Mouse (Mus musculus) E14TG2a.4 (cell line): ENCODE results near the gene Dnajc22.

Experiments
- H3K27me3 ChIP-seq: 2 replicates; pipeline ENCODE4 v1.6.1; 2014; ENCODE audit warnings: low read length, control low read depth; ENCODE audit not compliant: insufficient read depth
- H3K36me3 ChIP-seq: 2 replicates; pipeline ENCODE4 v1.6.1; 2014; ENCODE audit warnings: low read length, control low read depth; ENCODE audit not compliant: insufficient read depth
- H3K4me1 ChIP-seq: replicated peaks from 2 replicates; pipeline ENCODE4 v1.6.1; 2014; ENCODE audit warnings: low read depth, low read length, control low read depth
- H3K4me3 ChIP-seq: replicated peaks from 2 replicates; pipeline ENCODE4 v1.5.1; 2014; ENCODE audit warnings: mild to moderate bottlenecking, low read length
- H3K9me3 ChIP-seq: 2 replicates; pipeline ENCODE4 v1.6.1; 2014; ENCODE audit warnings: low read length, control low read depth
- CTCF ChIP-seq: conservative IDR thresholded peaks from 2 replicates; pipeline ENCODE4 v1.5.1; 2014; ENCODE audit warnings: low read length
- NANOG ChIP-seq: IDR thresholded peaks from 2 replicates; pipeline ENCODE4 v1.6.1; 2014; ENCODE audit warnings: borderline replicate concordance, low read length, mixed read lengths
- POU5F1 ChIP-seq: IDR thresholded peaks from 2 replicates; pipeline ENCODE4 v1.6.1; 2014; ENCODE audit warnings: low read length, borderline replicate concordance

Dnajc22 gene

DNA sequence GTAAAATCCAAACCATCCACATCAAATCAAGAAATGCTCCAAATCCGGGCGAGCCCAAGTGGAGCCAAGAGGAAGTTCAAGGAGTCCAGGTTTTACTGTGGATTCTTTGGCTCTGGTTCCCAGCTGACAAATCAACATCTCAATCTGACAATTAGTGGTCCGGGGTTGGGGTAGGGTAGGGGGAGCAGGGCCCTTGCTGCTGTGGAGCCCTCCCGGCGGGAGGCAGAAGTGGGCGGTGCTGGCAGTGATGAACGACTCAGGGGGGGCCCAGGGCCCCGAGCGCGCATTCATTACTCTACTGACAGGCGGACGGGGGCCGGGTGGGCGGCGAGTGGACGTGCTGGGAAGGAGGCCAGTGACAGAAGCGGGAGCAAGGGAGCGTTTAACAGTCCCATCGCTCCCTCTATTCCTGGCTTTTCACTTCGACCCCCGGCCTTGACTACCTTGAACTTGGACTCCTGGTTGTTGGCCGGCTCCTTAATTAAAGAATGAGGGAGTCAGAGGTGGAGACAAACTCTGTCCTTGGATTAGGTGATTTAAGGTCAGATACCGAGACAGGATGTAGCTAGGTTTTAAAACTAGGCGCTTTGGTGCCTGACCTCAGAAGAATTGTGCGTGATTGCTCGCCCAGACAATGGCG lies 1.8 kb downstream of the Dnajc22 start:
- Histone ChIP-seq H3K36me3 (no peaks in the 10 kb centered on the region), H3K27me3 (peaks cover 88% of the 10 kb centered on the region), H3K4me3 (peak overlapping the region; percentile 45), H3K4me1 (peaks cover 71% of the 10 kb centered on the region), H3K9me3 (0 out of 2 replicates have a peak, but pooled peaks cover 3% of the 10 kb centered on the region)
- TF ChIP-seq NANOG (no peak), CTCF (no peak), POU5F1 (no peak)

DNA sequence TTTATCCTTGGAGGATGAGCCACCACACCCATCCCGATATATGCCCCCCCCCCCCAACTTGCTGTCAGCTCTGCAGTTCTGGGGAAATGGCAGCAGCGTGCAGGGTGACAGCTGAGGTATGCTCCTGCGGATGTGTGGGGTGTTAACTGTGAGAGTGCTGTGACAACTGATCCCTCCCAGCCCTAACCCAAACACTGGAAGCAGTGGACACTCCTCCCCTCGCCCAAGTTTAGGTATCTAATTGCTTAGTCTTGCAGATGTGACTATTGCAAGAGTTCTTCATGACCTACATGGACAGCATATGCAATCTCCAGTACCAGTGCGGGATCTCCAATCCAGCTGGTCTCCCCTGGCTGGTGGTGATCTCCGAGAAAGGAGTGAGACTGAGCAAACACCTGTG lies 2.4 kb downstream of the Dnajc22 start:
- peak overlapping the region; percentile 45; the same call in 1 of the 2 replicates for H3K4me3 ChIP-seq
- no peak for TF ChIP-seq CTCF
- no peaks in the 10 kb centered on the region for H3K36me3 ChIP-seq
- peaks cover 82% of the 10 kb centered on the region for H3K27me3 ChIP-seq
- peaks cover 77% of the 10 kb centered on the region for H3K4me1 ChIP-seq
- 0 out of 2 replicates have a peak, but pooled peaks cover 3% of the 10 kb centered on the region for H3K9me3 ChIP-seq

DNA sequence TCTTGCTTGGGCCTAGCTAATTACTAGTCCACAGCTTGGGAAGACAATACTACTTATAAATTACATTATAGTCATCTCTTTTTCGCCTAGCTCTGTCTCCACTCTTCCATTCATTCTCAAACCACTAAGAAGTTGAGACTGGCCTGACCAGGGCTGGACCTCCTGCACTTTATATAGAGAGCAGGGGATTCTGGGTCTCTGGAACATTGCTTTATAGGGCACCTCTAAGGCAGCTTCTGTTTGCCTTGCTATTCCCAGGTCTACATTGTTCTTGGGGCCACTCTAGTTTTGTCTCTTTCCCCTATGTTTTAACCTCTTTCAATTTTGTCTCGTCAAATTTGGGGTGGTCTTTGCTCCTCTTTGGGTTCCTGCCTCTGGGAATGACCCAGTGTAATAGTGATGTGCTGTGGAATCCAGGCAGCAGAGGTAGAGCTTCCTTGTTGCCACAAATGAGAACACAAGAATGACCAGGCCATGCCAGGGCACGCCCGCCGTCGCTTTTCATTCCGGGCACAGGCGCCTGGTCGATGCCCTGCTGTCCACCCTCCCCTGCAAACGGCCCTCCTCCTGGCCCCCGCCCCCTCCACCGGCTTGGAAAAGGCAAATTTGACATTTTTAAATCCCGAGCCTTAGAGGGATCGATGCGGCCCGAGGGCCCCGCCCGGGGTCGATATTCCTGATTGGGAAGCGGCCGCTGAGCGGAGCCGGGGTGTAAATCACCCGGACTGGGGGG lies 3.3 kb downstream of the Dnajc22 start:
- Histone ChIP-seq H3K27me3 (peaks cover 74% of the 10 kb centered on the region), H3K4me3 (peak overlapping the region; percentile 57), H3K4me1 (peaks cover 82% of the 10 kb centered on the region), H3K36me3 (0 out of 2 replicates have a peak, but pooled peaks cover 2% of the 10 kb centered on the region), H3K9me3 (0 out of 2 replicates have a peak, but pooled peaks cover 3% of the 10 kb centered on the region)
- TF ChIP-seq POU5F1 (no peak), NANOG (no peak), CTCF (no peak)

DNA sequence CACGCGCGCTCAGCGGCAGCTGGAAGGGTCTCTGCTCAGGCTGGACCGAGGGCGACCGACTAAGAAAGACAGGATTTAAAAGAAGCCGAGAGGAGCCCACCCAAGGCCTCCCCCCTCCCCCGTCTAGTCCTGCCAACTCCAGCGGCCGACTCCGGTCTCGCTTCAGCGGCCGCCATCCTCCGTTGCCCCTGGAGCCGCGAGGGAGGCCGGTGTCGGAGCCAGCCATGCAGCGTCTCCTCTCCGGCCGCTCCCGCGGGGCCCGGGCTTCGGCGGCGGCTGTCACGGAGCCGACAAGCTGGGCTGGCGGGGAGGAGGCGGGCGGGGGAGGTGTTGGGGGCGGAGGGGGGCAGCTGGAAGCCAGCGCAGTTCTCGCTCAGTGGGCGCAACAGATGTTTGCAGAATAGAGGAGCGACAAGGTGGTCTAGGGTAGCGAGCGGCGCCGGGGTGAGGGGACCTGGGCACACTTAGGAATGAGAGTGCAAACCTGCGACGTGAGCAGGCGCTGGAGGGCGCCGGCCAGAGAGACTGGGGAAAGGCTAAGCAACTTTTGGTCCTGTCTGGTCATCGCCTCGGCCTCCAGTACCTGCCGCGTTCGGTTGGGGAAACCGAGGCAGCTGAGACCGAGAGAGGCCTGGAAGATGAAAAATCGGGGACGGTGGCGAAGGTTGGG lies 4.0 kb downstream of the Dnajc22 start:
- H3K4me1 ChIP-seq: peaks cover 83% of the 10 kb centered on the region
- no peaks in the 10 kb centered on the region for H3K9me3 ChIP-seq
- peaks cover 72% of the 10 kb centered on the region for H3K27me3 ChIP-seq
- H3K4me3 ChIP-seq: peak overlapping the region; percentile 57
- TF ChIP-seq CTCF: no peak
- TF ChIP-seq POU5F1: no peak
- no peak for TF ChIP-seq NANOG
- 0 out of 2 replicates have a peak, but pooled peaks cover 4% of the 10 kb centered on the region for H3K36me3 ChIP-seq

DNA sequence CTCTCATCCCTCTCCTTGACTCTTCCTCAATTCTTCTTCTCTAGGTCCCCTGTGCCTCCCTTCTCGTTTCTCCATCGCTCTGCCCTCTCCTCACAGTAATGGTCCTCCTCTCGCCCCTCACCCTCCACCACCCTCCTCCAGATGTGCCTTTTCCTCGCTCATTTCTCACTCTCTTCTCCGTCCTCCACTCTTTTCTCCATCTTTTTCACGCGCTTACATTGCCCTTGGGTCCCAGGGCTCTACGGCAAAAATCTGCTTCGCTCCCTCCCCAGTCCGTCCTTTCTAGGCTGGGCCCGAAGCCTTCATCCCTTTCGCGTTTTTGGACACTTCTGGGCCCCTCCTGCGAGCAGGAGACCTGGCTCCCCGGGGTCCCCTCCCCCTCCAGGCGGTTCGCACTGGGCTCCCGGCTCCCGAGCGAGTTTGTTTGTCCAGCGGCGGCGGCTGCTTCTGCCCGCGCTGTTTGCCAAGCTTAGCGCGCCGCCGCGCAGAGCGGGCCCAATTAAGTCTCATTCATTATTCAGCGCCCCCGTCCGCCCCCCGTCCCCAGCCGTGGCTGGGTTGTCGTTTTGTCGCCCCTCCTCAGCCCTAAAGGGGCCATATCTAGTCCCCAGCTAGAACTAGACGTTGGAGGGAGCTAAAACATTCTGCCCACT lies 5.0 kb downstream of the Dnajc22 start:
- Histone ChIP-seq H3K4me3 (peak overlapping the region; percentile 71), H3K27me3 (peaks cover 62% of the 10 kb centered on the region), H3K9me3 (no peaks in the 10 kb centered on the region), H3K4me1 (peaks cover 73% of the 10 kb centered on the region), H3K36me3 (0 out of 2 replicates have a peak, but pooled peaks cover 4% of the 10 kb centered on the region)
- TF ChIP-seq NANOG (no peak), POU5F1 (no peak), CTCF (no peak)

DNA sequence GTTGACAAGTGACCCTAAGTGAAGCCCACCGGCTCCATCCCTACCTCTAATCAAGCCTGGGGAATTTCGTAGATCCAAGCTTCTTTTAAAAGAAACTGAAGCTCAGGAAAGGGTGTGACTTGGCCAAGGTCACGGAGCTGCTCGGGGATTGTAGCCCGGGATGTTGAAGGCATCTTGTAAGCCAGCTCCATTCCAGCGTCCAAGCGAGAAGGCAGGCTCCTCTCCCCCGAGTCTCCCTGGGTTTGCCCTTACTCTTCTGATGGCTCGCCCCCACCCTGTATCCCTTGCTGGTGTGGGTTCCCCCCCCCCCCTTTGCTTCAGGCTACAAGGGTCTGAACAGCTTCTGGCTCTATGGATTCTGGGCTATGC lies 5.5 kb downstream of the Dnajc22 start:
- Histone ChIP-seq H3K36me3 (0 out of 2 replicates have a peak, but pooled peaks cover 4% of the 10 kb centered on the region), H3K9me3 (no peaks in the 10 kb centered on the region), H3K27me3 (peaks cover 57% of the 10 kb centered on the region), H3K4me1 (peaks cover 68% of the 10 kb centered on the region), H3K4me3 (peak overlapping the region; percentile 71)
- TF ChIP-seq POU5F1 (no peak), CTCF (no peak), NANOG (no peak)

DNA sequence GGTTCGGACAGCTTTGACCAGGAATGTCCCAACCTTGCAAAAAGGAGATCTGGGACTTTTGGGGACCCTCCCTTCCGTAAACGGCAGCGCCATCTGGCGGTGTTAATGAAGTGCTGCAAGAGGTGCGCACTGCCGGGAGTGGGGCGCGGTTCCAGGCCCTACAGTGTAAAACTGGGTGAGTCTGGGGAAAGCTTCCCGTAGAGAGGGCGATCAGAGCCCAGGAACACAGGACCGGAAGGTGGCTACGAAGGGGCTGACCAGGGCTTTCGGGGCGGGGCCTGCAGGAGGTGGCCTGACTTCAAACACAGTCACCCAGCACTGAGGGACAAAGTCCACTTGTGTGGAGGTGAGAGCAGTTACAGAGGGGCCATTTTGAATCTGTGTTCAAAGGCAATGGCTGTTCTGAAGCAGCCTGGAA lies 6.2 kb downstream of the Dnajc22 start:
- TF ChIP-seq POU5F1 (no peak), NANOG (no peak), CTCF (peak; percentile 82)

DNA sequence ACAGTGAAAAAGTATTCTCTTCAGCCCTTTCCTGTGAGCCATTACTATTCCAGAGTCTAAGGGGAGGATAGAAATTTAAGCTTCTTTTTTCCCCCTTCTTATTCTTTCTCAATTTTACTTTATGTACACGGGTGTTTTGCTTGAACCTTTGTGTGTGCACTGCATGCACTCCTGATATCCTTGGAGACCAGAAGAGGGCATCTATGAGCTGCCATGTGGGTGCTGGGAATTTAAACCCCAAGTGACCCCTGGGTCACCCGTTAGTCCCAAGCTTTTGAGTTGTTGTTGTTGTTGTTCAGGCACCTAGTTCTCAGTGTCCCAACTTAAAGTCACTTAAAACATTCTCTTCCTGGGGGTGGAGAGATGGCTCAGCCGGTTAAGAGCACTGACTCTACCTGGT lies 7.0 kb downstream of the Dnajc22 start:
- H3K36me3 ChIP-seq: 0 out of 2 replicates have a peak, but pooled peaks cover 4% of the 10 kb centered on the region
- TF ChIP-seq NANOG: no peak
- TF ChIP-seq CTCF: no peak
- no peak for TF ChIP-seq POU5F1
- H3K4me3 ChIP-seq: peak overlapping the region; percentile 71; the same call in 1 of the 2 replicates
- peaks cover 61% of the 10 kb centered on the region for H3K4me1 ChIP-seq
- no peaks in the 10 kb centered on the region for H3K9me3 ChIP-seq
- peaks cover 45% of the 10 kb centered on the region for H3K27me3 ChIP-seq

More for the DNA sequence above, 6.2 kb downstream of the Dnajc22 start:
- peaks cover 52% of the 10 kb centered on the region for H3K27me3 ChIP-seq
- no peaks in the 10 kb centered on the region for H3K9me3 ChIP-seq
- H3K4me3 ChIP-seq: peak overlapping the region; percentile 71
- peaks cover 68% of the 10 kb centered on the region for H3K4me1 ChIP-seq
- 0 out of 2 replicates have a peak, but pooled peaks cover 4% of the 10 kb centered on the region for H3K36me3 ChIP-seq
